Mouse (Mus musculus) olfactory bulb, adult 2 months (tissue): ENCODE data around the gene Rab3gap1.

Experiments used
- CTCF ChIP-seq: fragments of 200-500 bp; IDR thresholded peaks from 2 replicates; pipeline ENCODE4 v1.5.1; 2012; ENCODE audit warnings: low read depth, mild to moderate bottlenecking, low read length, moderate library complexity; ENCODE audit not compliant: insufficient read depth
- POLR2A ChIP-seq: fragments of 200-500 bp; IDR thresholded peaks from 2 replicates; pipeline ENCODE4 v1.6.1; 2012; ENCODE audit warnings: mild to moderate bottlenecking, low read depth, low read length, moderate library complexity; ENCODE audit not compliant: insufficient read depth

DNA sequence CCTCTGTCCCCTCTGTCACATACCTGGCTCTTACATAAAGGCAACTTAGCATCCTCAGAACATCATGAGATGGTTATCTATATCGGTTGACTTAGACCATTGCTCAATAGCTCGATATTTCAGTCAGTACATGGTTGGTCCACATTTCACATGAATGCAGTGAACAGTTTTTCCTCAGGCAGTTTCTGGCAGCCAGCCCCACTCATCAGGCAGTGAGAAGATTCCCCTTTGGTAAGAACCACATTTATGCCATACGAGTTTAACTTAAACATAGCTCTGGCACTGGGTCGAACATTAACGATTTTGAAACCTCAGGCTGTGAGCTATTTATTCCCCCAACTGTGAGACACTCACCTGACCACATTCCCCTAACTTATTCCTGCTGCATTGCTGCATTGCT, 80.2 kb downstream of the Rab3gap1 start:
- no peak for TF ChIP-seq CTCF
- no peak for TF ChIP-seq POLR2A
